Mouse (Mus musculus) kidney, embryonic 16.5 days (tissue): ENCODE data around the gene Pigk. TPM values are rescaled to one million over a fixed set of nuclear protein-coding genes. Genes with fewer than 3 reads are reported as not detected.

Experiments
- ATAC-seq: fragments of 200-750 bp; cut with Nextera tagmentation; 2 replicates; pipeline ENCODE4 v1.8.0; 2017; ENCODE audit warnings: moderate TSS enrichment; ENCODE audit not compliant: low FRiP score, low TSS enrichment
- H3K27ac ChIP-seq: fragments of 300-500 bp; sonication (generic); 2 replicates; pipeline ENCODE4 v1.5.1; 2014; ENCODE audit warnings: low read length
- H3K27me3 ChIP-seq: fragments of 300-500 bp; sonication (generic); 2 replicates; pipeline ENCODE4 v1.6.1; 2014; ENCODE audit warnings: low read length, control low read depth, mixed read lengths; ENCODE audit not compliant: insufficient read depth
- H3K36me3 ChIP-seq: fragments of 300-500 bp; sonication (generic); 2 replicates; pipeline ENCODE4 v1.6.1; 2014; ENCODE audit warnings: low read length, control low read depth, mixed read lengths; ENCODE audit not compliant: insufficient read depth
- H3K4me1 ChIP-seq: fragments of 300-500 bp; sonication (generic); 2 replicates; pipeline ENCODE4 v1.6.1; 2014; ENCODE audit warnings: low read length, control low read depth, mixed read lengths; ENCODE audit not compliant: insufficient read depth
- H3K4me2 ChIP-seq: fragments of 300-500 bp; sonication (generic); replicated peaks from 2 replicates; pipeline ENCODE4 v1.6.1; 2014; ENCODE audit warnings: low read depth, low read length
- H3K4me3 ChIP-seq: fragments of 300-500 bp; sonication (generic); 2 replicates; pipeline ENCODE4 v1.5.1; 2014; ENCODE audit warnings: mild to moderate bottlenecking, low read length
- H3K9ac ChIP-seq: fragments of 300-500 bp; sonication (generic); replicated peaks from 2 replicates; pipeline ENCODE4 v1.6.1; 2014; ENCODE audit warnings: low read length
- H3K9me3 ChIP-seq: fragments of 300-500 bp; sonication (generic); 2 replicates; pipeline ENCODE4 v1.6.1; 2016; ENCODE audit warnings: low read length, control low read depth
- WGBS: fragments of 180-500 bp; shearing (Covaris S2); extraction: QIAGEN DNeasy Blood & Tissue Kit; methylation state at CpG from one replicate; pipeline ENCODE4 v1.1.7; 2014; 5-methylcytosine and 5-hydroxymethylcytosine counted together
- polyA plus RNA-seq: library from polyadenylated mRNA; unstranded; fragments of >200 nt; fragmentation: Nextera tagmentation; extraction: Ambion mirVana; gene quantifications from 2 replicates; pipeline ENCODE4 v1.2.1, GENCODE M21; 2015

The Pigk gene
- polyA plus RNA-seq, 1 experiment from 2014 or later, result 43.9 TPM

DNA sequence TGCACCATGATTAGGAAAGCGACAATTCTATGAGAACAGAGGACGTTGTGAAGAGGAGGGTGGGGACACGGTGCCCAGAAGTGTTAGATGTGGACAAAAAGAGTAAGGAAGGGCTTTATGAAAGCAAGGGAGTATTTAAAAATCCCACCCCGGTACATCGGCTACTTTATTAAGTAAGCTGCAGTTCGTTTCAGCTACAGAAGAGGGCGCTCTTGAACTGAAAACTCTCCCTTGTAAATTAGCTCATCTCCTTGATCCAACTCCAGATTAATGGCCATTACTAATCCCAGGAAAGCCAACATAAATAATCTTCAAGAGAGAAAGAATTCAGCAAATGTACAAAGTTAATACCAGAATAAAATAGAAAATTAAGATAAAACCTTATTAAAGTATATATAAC is 47.2 kb downstream of the Pigk start:
- WGBS, result 26% methylated on average over 7 of the region's 7 CpGs
- H3K4me3 ChIP-seq, result no peak overlapping the region
- no peak overlapping the region for H3K9ac ChIP-seq
- peaks cover 13% of the 10 kb centered on the region; the same call in 1 of the 2 replicates for H3K4me1 ChIP-seq
- no peaks in the 10 kb centered on the region for H3K9me3 ChIP-seq
- no peaks in the 10 kb centered on the region for H3K36me3 ChIP-seq
- no peaks in the 10 kb centered on the region for H3K27me3 ChIP-seq
- no peak overlapping the region for H3K27ac ChIP-seq
- no peak for ATAC-seq
- H3K4me2 ChIP-seq, result no peak overlapping the region

DNA sequence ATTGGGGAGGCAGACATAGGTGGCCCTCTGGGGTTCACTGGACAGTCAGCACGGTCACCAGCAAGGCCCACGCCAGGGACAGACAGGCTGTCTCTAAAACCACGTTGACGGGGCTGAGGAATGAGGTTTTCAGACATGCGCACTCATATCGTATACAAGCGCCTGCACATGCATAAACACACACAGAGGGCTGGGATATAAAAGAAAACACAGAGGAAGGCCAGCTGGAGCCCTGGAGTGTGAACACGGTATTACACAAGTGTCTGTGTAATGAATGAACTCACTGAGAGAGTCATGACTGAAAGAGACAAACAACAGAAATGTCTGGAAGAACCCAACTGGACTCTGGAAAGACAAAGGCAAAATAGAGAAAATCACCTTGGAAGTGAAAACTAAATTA is 47.8 kb downstream of the Pigk start:
- Histone ChIP-seq H3K36me3 (no peaks in the 10 kb centered on the region), H3K4me1 (peaks cover 13% of the 10 kb centered on the region; the same call in 1 of the 2 replicates), H3K4me2 (no peak overlapping the region), H3K4me3 (no peak overlapping the region), H3K9ac (no peak overlapping the region), H3K27me3 (no peaks in the 10 kb centered on the region), H3K27ac (no peak overlapping the region), H3K9me3 (no peaks in the 10 kb centered on the region)
- no peak for ATAC-seq
- 87% methylated on average over 8 of the region's 8 CpGs for WGBS

DNA sequence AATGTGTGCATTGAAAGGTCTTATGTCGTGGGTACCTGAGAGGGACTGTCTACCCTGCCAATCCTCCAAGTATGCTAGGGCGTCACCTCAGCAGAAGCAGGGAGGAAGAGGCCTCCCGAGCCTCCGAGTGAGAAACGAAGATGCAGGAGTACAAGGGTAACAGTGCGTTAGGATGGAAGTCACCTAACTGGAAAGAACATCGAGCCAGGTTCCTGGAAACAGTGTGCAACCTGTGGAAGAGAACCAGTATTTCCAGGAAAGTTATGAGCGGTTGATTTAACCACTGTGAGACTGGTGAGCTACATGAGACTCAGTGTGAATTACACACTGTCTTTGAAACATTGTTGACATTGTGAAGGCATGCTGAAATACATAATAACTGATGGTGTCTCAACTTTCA is 48.4 kb downstream of the Pigk start:
- H3K4me3 ChIP-seq, result no peak overlapping the region
- H3K9me3 ChIP-seq, result no peaks in the 10 kb centered on the region
- no peaks in the 10 kb centered on the region for H3K36me3 ChIP-seq
- H3K27ac ChIP-seq, result no peak overlapping the region
- H3K4me2 ChIP-seq, result no peak overlapping the region
- ATAC-seq, result no peak
- H3K4me1 ChIP-seq, result peaks cover 13% of the 10 kb centered on the region; the same call in 1 of the 2 replicates
- 86% methylated on average over 8 of the region's 8 CpGs for whole genome bisulfite sequencing
- no peaks in the 10 kb centered on the region for H3K27me3 ChIP-seq
- no peak overlapping the region for H3K9ac ChIP-seq

DNA sequence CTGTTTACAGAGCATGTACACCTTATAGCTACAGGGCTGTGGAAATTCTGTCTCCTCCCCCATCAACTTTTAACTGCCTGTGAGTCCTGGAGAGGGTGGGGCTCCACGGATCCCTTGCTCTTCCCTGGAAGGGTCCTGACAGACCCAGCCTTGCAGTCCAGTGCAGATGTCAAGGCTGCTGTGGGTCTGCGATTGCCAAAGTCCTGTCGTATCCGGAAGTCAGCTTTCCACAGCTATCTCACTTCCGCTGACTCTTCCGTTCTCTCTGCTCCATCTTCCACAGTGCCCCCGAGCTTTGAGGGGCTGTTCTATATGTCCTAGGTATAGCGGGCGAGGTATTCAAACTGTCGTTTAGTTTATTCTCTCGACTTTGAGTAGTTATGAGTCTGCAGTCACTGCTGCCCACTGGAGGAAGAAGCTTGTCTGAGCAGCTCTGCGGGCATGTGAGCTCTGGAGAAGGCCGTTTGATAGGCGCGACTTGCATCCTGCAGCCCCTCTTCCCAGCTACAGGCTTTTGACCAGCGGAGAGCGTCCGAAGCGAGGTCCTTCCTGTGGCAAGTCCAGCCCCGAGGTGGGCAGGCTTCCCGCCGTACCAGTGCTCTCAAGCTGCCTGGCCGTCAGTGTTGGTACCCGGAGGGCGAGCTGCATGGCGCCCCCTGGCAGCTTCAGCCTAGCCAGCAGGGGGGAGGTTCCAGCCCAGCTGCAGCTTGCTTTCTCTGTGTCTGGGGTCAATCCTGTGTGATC is 49.4 kb downstream of the Pigk start:
- ATAC-seq, result peak; percentile 72
- H3K4me2 ChIP-seq, result peak overlapping the region; percentile 58
- H3K9me3 ChIP-seq, result no peaks in the 10 kb centered on the region
- no peaks in the 10 kb centered on the region for H3K27me3 ChIP-seq
- 30% methylated on average over 26 of the region's 26 CpGs for WGBS
- H3K4me3 ChIP-seq, result peak overlapping the region; percentile 43
- 0 out of 2 replicates have a peak overlapping the region, but pooled peaks have one; percentile 30 for H3K27ac ChIP-seq
- peaks cover 13% of the 10 kb centered on the region; the same call in 1 of the 2 replicates for H3K4me1 ChIP-seq
- H3K9ac ChIP-seq, result peak overlapping the region; percentile 56
- H3K36me3 ChIP-seq, result peaks cover 2% of the 10 kb centered on the region; the same call in 1 of the 2 replicates

DNA sequence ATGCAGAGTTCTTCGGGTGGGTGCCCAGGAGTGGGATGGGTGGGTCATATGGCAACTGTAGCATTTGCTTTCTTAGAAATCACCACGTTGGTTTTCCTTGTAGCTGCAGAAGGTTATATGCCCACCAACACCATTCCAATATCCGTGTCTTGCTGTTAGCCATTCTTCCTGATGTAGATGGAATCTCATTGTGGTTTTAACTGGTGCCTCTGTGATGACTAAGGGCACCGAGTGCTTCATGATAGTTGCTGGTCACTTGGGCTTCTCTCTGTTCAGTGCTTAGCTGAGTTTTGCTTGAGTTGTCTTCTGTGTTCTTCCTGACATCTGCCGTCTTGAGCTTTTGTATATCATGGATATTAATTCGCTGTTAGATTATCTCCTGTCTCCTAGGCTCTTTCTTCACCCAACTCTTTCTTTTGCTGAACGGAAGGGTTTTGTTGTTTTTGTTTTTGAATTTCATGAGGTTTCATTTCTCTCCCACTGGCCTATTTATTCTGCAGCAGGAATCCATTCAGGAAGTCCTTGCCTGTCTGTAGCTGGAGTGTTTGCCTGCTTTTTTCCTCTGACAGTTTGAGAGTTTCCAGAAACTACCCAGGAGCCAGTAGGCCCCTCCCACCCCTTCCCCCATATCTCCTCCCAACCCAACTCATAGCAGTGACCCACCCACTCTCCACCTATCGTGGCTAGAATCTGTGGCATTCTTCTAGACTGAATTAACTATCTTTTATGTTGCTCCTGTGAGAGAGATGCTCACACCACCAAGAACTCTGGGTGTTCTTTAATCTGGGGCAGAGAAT is 50.8 kb downstream of the Pigk start:
- H3K9ac ChIP-seq, result no peak overlapping the region
- 76% methylated on average over 8 of the region's 8 CpGs for WGBS
- H3K27ac ChIP-seq, result no peak overlapping the region
- H3K36me3 ChIP-seq, result peaks cover 7% of the 10 kb centered on the region
- no peaks in the 10 kb centered on the region for H3K9me3 ChIP-seq
- H3K4me1 ChIP-seq, result peaks cover 10% of the 10 kb centered on the region; the same call in 1 of the 2 replicates
- no peak for ATAC-seq
- H3K4me2 ChIP-seq, result no peak overlapping the region
- no peaks in the 10 kb centered on the region for H3K27me3 ChIP-seq
- no peak overlapping the region for H3K4me3 ChIP-seq

DNA sequence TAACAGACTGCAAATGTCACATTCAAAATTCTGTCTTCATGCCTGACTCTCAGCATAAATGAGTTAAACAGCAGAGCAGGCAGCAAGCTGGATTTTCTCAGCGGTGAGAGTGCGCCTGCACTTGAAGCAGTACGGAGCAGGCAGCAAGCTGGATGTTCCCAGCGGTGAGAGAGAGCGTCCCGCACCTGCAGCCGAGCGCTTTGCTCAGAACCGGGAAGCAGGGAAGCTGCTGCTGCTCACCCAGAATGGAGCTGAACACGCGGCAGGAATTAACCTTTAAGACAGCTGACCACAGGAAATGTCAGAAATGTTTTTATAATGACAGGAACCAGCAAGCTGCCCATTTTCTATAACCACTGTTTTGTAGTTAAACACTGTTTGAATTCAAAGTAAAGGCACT is 53.6 kb downstream of the Pigk start:
- no peak overlapping the region for H3K9ac ChIP-seq
- peaks cover 9% of the 10 kb centered on the region for H3K36me3 ChIP-seq
- H3K4me1 ChIP-seq, result peaks cover 10% of the 10 kb centered on the region; the same call in 1 of the 2 replicates
- no peaks in the 10 kb centered on the region for H3K9me3 ChIP-seq
- no peak overlapping the region for H3K4me2 ChIP-seq
- 57% methylated on average over 11 of the region's 11 CpGs for WGBS
- H3K27ac ChIP-seq, result no peak overlapping the region
- no peaks in the 10 kb centered on the region for H3K27me3 ChIP-seq
- no peak for ATAC-seq
- H3K4me3 ChIP-seq, result no peak overlapping the region

DNA sequence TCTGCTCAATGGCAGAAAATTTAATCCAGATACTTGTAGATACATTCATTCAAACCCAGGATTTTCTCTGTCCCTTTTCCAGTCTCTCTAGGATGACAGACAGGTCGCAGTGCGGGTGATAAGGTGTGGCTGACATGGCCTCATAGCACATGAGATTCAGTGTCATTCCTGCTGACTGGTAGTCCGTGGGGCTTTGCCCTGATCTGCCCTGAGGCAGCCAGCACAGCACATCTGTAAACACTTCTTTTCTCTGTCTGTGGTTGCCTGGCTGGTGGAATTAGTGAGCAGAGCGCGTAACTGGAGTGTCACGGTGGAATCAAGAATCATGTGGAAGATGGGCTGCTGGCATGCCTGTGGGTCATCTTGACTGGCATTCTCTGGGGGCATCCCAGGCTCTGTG is 56.2 kb downstream of the Pigk start:
- no peak for ATAC-seq

DNA sequence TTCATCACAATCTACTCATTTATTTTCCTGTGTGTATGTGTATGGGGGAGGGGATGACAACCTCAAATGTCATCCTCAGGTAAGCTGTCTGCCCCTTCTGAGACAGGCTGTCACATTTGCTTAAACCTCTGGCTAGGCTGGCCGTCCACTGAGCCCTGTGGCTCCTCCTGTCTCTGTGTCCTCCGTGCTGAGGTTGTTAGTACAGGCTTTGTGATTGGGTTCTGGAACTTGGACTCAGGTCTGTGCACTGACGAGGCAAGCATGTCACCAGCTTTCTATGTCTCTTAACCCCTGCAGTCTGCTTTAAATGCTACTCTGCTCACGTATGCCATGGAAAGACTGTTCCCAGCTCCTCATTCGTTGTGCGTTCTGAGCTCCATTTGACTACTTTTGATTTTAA is 62.5 kb downstream of the Pigk start:
- ATAC-seq, result no peak
- Histone ChIP-seq H3K27ac (no peak overlapping the region), H3K4me2 (no peak overlapping the region), H3K4me1 (no peaks in the 10 kb centered on the region), H3K27me3 (no peaks in the 10 kb centered on the region), H3K9ac (no peak overlapping the region), H3K9me3 (no peaks in the 10 kb centered on the region), H3K4me3 (no peak overlapping the region), H3K36me3 (no peaks in the 10 kb centered on the region)
- 78% methylated on average over 6 of the region's 6 CpGs for WGBS

More for the DNA sequence above, 56.2 kb downstream of the Pigk start:
- Histone ChIP-seq H3K4me3 (no peak overlapping the region), H3K4me2 (no peak overlapping the region), H3K36me3 (peaks cover 9% of the 10 kb centered on the region), H3K4me1 (no peaks in the 10 kb centered on the region), H3K27ac (no peak overlapping the region), H3K9me3 (no peaks in the 10 kb centered on the region), H3K27me3 (no peaks in the 10 kb centered on the region), H3K9ac (no peak overlapping the region)
- 84% methylated on average over 6 of the region's 6 CpGs for WGBS

DNA sequence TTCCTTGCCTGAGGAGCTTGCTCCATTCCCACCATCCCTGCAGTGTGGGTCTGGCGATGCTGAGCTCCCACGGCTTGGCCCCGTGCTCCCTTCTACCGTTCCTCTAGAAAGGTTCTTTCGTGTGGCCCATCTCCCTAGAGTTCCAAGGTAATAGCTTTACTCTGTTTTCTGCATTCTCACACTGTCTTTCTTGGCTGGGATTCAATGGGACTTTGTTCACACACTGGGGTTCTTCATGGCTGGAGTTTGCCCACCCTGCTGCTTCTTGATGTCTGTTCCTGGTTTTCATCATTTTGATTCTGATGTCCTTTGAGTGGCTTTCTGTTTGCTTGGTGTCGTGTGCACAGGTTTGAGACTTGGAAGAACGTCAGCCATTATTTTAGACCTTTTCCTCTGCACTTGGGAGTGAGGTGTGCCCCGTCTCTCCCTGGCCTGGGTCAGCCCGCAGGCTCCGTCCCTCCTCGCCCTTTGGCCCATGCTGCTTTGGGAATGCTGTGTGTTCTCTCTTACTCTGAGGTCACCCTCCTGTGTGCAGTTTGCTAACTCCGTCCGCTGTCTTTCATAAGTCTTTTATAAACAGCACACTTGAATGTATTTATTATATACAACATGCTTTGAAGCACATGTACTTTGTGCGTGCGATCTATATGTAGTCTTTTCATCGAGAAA is 63.1 kb downstream of the Pigk start:
- WGBS, result 70% methylated on average over 16 of the region's 16 CpGs

More for the DNA sequence above, 63.1 kb downstream of the Pigk start:
- Histone ChIP-seq H3K4me2 (no peak overlapping the region), H3K27me3 (no peaks in the 10 kb centered on the region), H3K4me3 (no peak overlapping the region), H3K9ac (no peak overlapping the region), H3K9me3 (no peaks in the 10 kb centered on the region), H3K4me1 (no peaks in the 10 kb centered on the region), H3K27ac (no peak overlapping the region), H3K36me3 (no peaks in the 10 kb centered on the region)
- 0 out of 2 replicates have a peak, but pooled peaks have one; percentile 57 for ATAC-seq
